Mouse (Mus musculus): ENCODE data around the gene Stard9. TPM values are rescaled to one million over a fixed set of nuclear protein-coding genes. Genes with fewer than 3 reads are reported as not detected.

The Stard9 gene
- polyA plus RNA-seq, 1 experiment, result 5.1 TPM

- Histone ChIP-seq H3K4me2 (ENCODE audit: low read depth) (peak overlapping the region; percentile 88), H3K36me3 (ENCODE audit: control insufficient read depth, insufficient read depth) (peaks cover 13% of the 10 kb centered on the region), H3K27me3 (ENCODE audit: control insufficient read depth, insufficient read depth, insufficient read length) (no peaks in the 10 kb centered on the region), H3ac (ENCODE audit: control insufficient read depth, insufficient read length) (no peak overlapping the region), H3K4me3 (peak overlapping the region; percentile 39), H3K79me2 (ENCODE audit: control insufficient read depth, insufficient read depth) (peaks cover 8% of the 10 kb centered on the region)
- TF ChIP-seq MYOD1 (IDR thresholded peaks at IDR 0.05; ENCODE audit: control insufficient read depth in 1 of 3, insufficient read length in 2 of 3, low read depth in 2 of 3), result no peak
- no peak for TF ChIP-seq MAX (IDR thresholded peaks at IDR 0.05; ENCODE audit: low read depth)
- TF ChIP-seq USF1 (IDR thresholded peaks at IDR 0.05; ENCODE audit: low read depth), result no peak
- TF ChIP-seq CEBPB (IDR thresholded peaks at IDR 0.05; ENCODE audit: insufficient read depth, poor library complexity, severe bottlenecking), result no peak
- no peak for TF ChIP-seq POLR2A (IDR thresholded peaks at IDR 0.05; ENCODE audit: insufficient read length, low read depth)
- no peak for TF ChIP-seq E2F4 (IDR thresholded peaks at IDR 0.05; ENCODE audit: insufficient read depth)
- no peak for TF ChIP-seq SRF (IDR thresholded peaks at IDR 0.05; ENCODE audit: control insufficient read depth, insufficient read length, low read depth)
Observed at GRCm38 (mm10) chr2:120630655-120631054, 1.7 kb downstream of the Stard9 start.

DNA sequence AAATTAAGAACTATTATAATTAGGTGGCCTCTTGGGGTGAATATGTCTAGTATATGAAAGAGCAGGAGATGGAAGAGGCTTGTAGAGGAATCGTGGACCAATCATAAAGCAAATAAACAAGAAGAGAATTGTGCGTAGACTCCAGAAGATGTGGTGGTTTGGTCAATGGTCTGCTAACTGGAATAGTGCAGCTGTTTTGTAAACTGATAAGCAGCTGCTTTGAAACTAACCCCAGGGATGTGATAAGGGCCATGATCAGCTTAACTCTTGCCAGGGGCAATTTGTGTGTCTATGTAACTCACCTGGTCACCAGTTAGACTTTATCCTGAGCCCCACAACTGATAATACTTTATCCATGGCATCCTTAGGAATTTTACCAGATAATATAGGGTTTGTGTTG lies 2.6 kb downstream of the Stard9 start:
- Histone ChIP-seq H3K27me3 (ENCODE audit: control insufficient read depth, insufficient read depth, insufficient read length) (no peaks in the 10 kb centered on the region), H3K79me2 (ENCODE audit: control insufficient read depth, insufficient read depth) (peaks cover 8% of the 10 kb centered on the region), H3K4me2 (ENCODE audit: low read depth) (peak overlapping the region; percentile 88), H3ac (ENCODE audit: control insufficient read depth, insufficient read length) (no peak overlapping the region), H3K36me3 (ENCODE audit: control insufficient read depth, insufficient read depth) (peaks cover 13% of the 10 kb centered on the region), H3K4me3 (no peak overlapping the region)
- TF ChIP-seq REST (IDR thresholded peaks at IDR 0.05; ENCODE audit: insufficient read depth, insufficient read length), result no peak
- no peak for TF ChIP-seq SRF (IDR thresholded peaks at IDR 0.05; ENCODE audit: control insufficient read depth, insufficient read length, low read depth)
- peak in 1 of 3 experiments; percentile 41 for TF ChIP-seq MYOG (IDR thresholded peaks at IDR 0.05; ENCODE audit: control insufficient read depth in 1 of 3, insufficient read depth in 1 of 3, insufficient read length in 2 of 3, low read depth in 2 of 3)
- TF ChIP-seq POLR2A (IDR thresholded peaks at IDR 0.05; ENCODE audit: insufficient read length, low read depth), result no peak
- peak in 1 of 3 experiments; percentile 15 for TF ChIP-seq MYOD1 (IDR thresholded peaks at IDR 0.05; ENCODE audit: control insufficient read depth in 1 of 3, insufficient read length in 2 of 3, low read depth in 2 of 3)

DNA sequence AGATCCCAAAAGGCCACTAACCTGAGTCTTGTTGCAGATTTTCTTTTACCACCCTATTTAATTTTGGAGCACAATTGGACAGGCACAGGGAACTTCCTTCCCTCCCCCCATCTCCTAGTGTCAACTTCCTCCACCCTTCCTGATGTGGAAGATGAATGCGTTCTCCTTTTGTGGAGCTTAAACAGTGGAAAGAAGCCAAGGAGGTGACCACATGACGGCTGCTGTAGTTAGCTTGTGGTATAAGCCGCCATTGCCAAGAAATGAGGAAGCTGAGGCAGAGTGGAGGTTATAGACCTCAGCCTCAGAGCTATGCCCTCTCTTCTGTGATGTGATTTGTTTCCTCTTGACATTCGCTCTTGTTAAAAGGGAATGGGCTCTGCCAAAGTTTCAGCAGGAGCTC lies 3.0 kb downstream of the Stard9 start:
- no peaks in the 10 kb centered on the region for H3K27me3 ChIP-seq (ENCODE audit: control insufficient read depth, insufficient read depth, insufficient read length)
- peaks cover 8% of the 10 kb centered on the region for H3K79me2 ChIP-seq (ENCODE audit: control insufficient read depth, insufficient read depth)
- no peak overlapping the region for H3ac ChIP-seq (ENCODE audit: control insufficient read depth, insufficient read length)
- peaks cover 13% of the 10 kb centered on the region for H3K36me3 ChIP-seq (ENCODE audit: control insufficient read depth, insufficient read depth)
- TF ChIP-seq SRF (IDR thresholded peaks at IDR 0.05; ENCODE audit: control insufficient read depth, insufficient read length, low read depth), result peak; percentile 58
- no peak for TF ChIP-seq MAX (IDR thresholded peaks at IDR 0.05; ENCODE audit: low read depth)
- TF ChIP-seq POLR2AphosphoS2 (IDR thresholded peaks at IDR 0.05; ENCODE audit: insufficient read length, low read depth), result no peak
- no peak for TF ChIP-seq POLR2A (IDR thresholded peaks at IDR 0.05; ENCODE audit: insufficient read length, low read depth)
- no peak for TF ChIP-seq TCF3 (IDR thresholded peaks at IDR 0.05; ENCODE audit: insufficient read length, low read depth)
- peak in 2 of 3 experiments; percentile 76 for TF ChIP-seq MYOG (IDR thresholded peaks at IDR 0.05; ENCODE audit: control insufficient read depth in 1 of 3, insufficient read depth in 1 of 3, insufficient read length in 2 of 3, low read depth in 2 of 3)
- TF ChIP-seq E2F4 (IDR thresholded peaks at IDR 0.05; ENCODE audit: insufficient read depth), result no peak
- peak; percentile 21 for TF ChIP-seq TCF12 (IDR thresholded peaks at IDR 0.05; ENCODE audit: insufficient read depth, poor library complexity, severe bottlenecking)
- no peak for TF ChIP-seq CEBPB (IDR thresholded peaks at IDR 0.05; ENCODE audit: insufficient read depth, poor library complexity, severe bottlenecking)
- no peak for TF ChIP-seq REST (IDR thresholded peaks at IDR 0.05; ENCODE audit: insufficient read depth, insufficient read length)
- peak in 2 of 3 experiments; percentile 80 to 86 for TF ChIP-seq MYOD1 (IDR thresholded peaks at IDR 0.05; ENCODE audit: control insufficient read depth in 1 of 3, insufficient read length in 2 of 3, low read depth in 2 of 3)
- TF ChIP-seq USF1 (IDR thresholded peaks at IDR 0.05; ENCODE audit: low read depth), result peak; percentile 59
- H3K4me2 ChIP-seq (ENCODE audit: low read depth), result peak overlapping the region; percentile 88
- no peak overlapping the region for H3K4me3 ChIP-seq

- no peak for TF ChIP-seq USF1 (IDR thresholded peaks at IDR 0.05; ENCODE audit: low read depth)
- no peak for TF ChIP-seq TCF3 (IDR thresholded peaks at IDR 0.05; ENCODE audit: insufficient read length, low read depth)
- no peak for TF ChIP-seq CEBPB (IDR thresholded peaks at IDR 0.05; ENCODE audit: insufficient read depth, poor library complexity, severe bottlenecking)
- no peak for TF ChIP-seq MYOD1 (IDR thresholded peaks at IDR 0.05; ENCODE audit: control insufficient read depth in 1 of 3, insufficient read length in 2 of 3, low read depth in 2 of 3)
- no peak for TF ChIP-seq POLR2A (IDR thresholded peaks at IDR 0.05; ENCODE audit: insufficient read length, low read depth)
- H3K4me3 ChIP-seq, result no peak overlapping the region
- H3K4me2 ChIP-seq (ENCODE audit: low read depth), result no peak overlapping the region
- H3K36me3 ChIP-seq (ENCODE audit: control insufficient read depth, insufficient read depth), result peaks cover 4% of the 10 kb centered on the region
- H3K79me2 ChIP-seq (ENCODE audit: control insufficient read depth, insufficient read depth), result no peaks in the 10 kb centered on the region
- H3ac ChIP-seq (ENCODE audit: control insufficient read depth, insufficient read length), result no peak overlapping the region
- H3K27me3 ChIP-seq (ENCODE audit: control insufficient read depth, insufficient read depth, insufficient read length), result no peaks in the 10 kb centered on the region
Observed at GRCm38 (mm10) chr2:120640835-120641234, 11.9 kb downstream of the Stard9 start.

DNA sequence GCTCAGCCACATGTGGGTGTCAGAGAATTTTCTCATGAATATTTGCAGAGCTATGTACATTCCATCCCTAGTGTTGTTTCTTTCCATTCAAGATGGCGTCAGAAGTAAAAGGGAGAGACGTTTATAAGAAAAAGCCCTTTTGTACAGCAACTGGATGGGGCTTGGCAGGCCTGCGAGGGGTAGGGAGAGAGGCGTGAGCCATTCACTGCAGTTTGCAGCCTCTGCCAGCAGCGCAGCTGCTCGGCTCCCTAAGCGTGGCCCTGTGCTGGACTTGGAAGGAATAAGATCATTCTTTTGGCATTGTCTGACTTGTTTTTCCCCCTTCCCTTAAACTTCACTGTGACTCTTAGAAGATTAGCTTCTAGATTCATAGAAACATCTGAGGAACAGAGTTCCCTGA lies 14.9 kb downstream of the Stard9 start:
- H3ac ChIP-seq (ENCODE audit: control insufficient read depth, insufficient read length), result no peak overlapping the region
- peaks cover 4% of the 10 kb centered on the region for H3K36me3 ChIP-seq (ENCODE audit: control insufficient read depth, insufficient read depth)
- H3K4me2 ChIP-seq (ENCODE audit: low read depth), result no peak overlapping the region
- peak in 1 of 3 experiments; percentile 23 for TF ChIP-seq MYOG (IDR thresholded peaks at IDR 0.05; ENCODE audit: control insufficient read depth in 1 of 3, insufficient read depth in 1 of 3, insufficient read length in 2 of 3, low read depth in 2 of 3)
- TF ChIP-seq TCF12 (IDR thresholded peaks at IDR 0.05; ENCODE audit: insufficient read depth, poor library complexity, severe bottlenecking), result no peak
- no peaks in the 10 kb centered on the region for H3K79me2 ChIP-seq (ENCODE audit: control insufficient read depth, insufficient read depth)
- no peak overlapping the region for H3K4me3 ChIP-seq
- H3K27me3 ChIP-seq (ENCODE audit: control insufficient read depth, insufficient read depth, insufficient read length), result no peaks in the 10 kb centered on the region

All from myocyte (in vitro differentiated cells).